Mouse (Mus musculus): ENCODE results near the gene Gm13287. TPM values are rescaled to one million over a fixed set of nuclear protein-coding genes. Genes with fewer than 3 reads are reported as not detected.

Gene Gm13287
- polyA plus RNA-seq, 1 experiment from 2014 or later = not detected

Other genes with a start within 250 kb of the Gm13287 start
- not detected for gene Ifna15, start 245.0 kb upstream of the Gm13287 start, polyA plus RNA-seq (2014; fragmentation: Illumina TruSeq; extraction: RNeasy Lipid Tissue Mini Kit (QIAGEN cat#74804))
- gene Ifna14, start 231.5 kb upstream of the Gm13287 start, polyA plus RNA-seq (2014; fragmentation: Illumina TruSeq; extraction: RNeasy Lipid Tissue Mini Kit (QIAGEN cat#74804)) = not detected
- not detected for gene Ifna9, start 210.9 kb upstream of the Gm13287 start, polyA plus RNA-seq (2014; fragmentation: Illumina TruSeq; extraction: RNeasy Lipid Tissue Mini Kit (QIAGEN cat#74804))
- not detected for gene Ifna12, start 199.9 kb upstream of the Gm13287 start, polyA plus RNA-seq (2014; fragmentation: Illumina TruSeq; extraction: RNeasy Lipid Tissue Mini Kit (QIAGEN cat#74804))
- gene C87499, start 168.8 kb upstream of the Gm13287 start, polyA plus RNA-seq (2014; fragmentation: Illumina TruSeq; extraction: RNeasy Lipid Tissue Mini Kit (QIAGEN cat#74804)) = 24.0 TPM
- gene Ifna13, start 158.8 kb upstream of the Gm13287 start, polyA plus RNA-seq (2014; fragmentation: Illumina TruSeq; extraction: RNeasy Lipid Tissue Mini Kit (QIAGEN cat#74804)) = not detected
- gene Ifna16, start 126.3 kb upstream of the Gm13287 start, polyA plus RNA-seq (2014; fragmentation: Illumina TruSeq; extraction: RNeasy Lipid Tissue Mini Kit (QIAGEN cat#74804)) = not detected
- gene Ifna2, start 119.3 kb upstream of the Gm13287 start, polyA plus RNA-seq (2014; fragmentation: Illumina TruSeq; extraction: RNeasy Lipid Tissue Mini Kit (QIAGEN cat#74804)) = not detected
- not detected for gene Ifnab, start 111.9 kb upstream of the Gm13287 start, polyA plus RNA-seq (2014; fragmentation: Illumina TruSeq; extraction: RNeasy Lipid Tissue Mini Kit (QIAGEN cat#74804))
- gene Gm26566, start 81.4 kb upstream of the Gm13287 start, polyA plus RNA-seq (2014; fragmentation: Illumina TruSeq; extraction: RNeasy Lipid Tissue Mini Kit (QIAGEN cat#74804)) = not detected
- 236 TPM for gene Klhl9, start 80.8 kb upstream of the Gm13287 start, polyA plus RNA-seq (2014; fragmentation: Illumina TruSeq; extraction: RNeasy Lipid Tissue Mini Kit (QIAGEN cat#74804))
- gene Gm13271, start 48.4 kb upstream of the Gm13287 start, polyA plus RNA-seq (2014; fragmentation: Illumina TruSeq; extraction: RNeasy Lipid Tissue Mini Kit (QIAGEN cat#74804)) = not detected
- not detected for gene Gm13283, start 43.1 kb upstream of the Gm13287 start, polyA plus RNA-seq (2014; fragmentation: Illumina TruSeq; extraction: RNeasy Lipid Tissue Mini Kit (QIAGEN cat#74804))
- gene Gm13290, start 29.4 kb upstream of the Gm13287 start, polyA plus RNA-seq (2014; fragmentation: Illumina TruSeq; extraction: RNeasy Lipid Tissue Mini Kit (QIAGEN cat#74804)) = not detected
- not detected for gene Gm13289, start 26.3 kb upstream of the Gm13287 start, polyA plus RNA-seq (2014; fragmentation: Illumina TruSeq; extraction: RNeasy Lipid Tissue Mini Kit (QIAGEN cat#74804))
- gene Gm13272, start 23.4 kb upstream of the Gm13287 start, polyA plus RNA-seq (2014; fragmentation: Illumina TruSeq; extraction: RNeasy Lipid Tissue Mini Kit (QIAGEN cat#74804)) = not detected
- gene Ifnz, start 21.1 kb upstream of the Gm13287 start, polyA plus RNA-seq (2014; fragmentation: Illumina TruSeq; extraction: RNeasy Lipid Tissue Mini Kit (QIAGEN cat#74804)) = not detected
- not detected for gene Gm13276, start 17.5 kb upstream of the Gm13287 start, polyA plus RNA-seq (2014; fragmentation: Illumina TruSeq; extraction: RNeasy Lipid Tissue Mini Kit (QIAGEN cat#74804))
- not detected for gene Gm13277, start 14.6 kb upstream of the Gm13287 start, polyA plus RNA-seq (2014; fragmentation: Illumina TruSeq; extraction: RNeasy Lipid Tissue Mini Kit (QIAGEN cat#74804))
- not detected for gene Gm13278, start 11.7 kb upstream of the Gm13287 start, polyA plus RNA-seq (2014; fragmentation: Illumina TruSeq; extraction: RNeasy Lipid Tissue Mini Kit (QIAGEN cat#74804))
- gene Gm13275, start 8.8 kb upstream of the Gm13287 start, polyA plus RNA-seq (2014; fragmentation: Illumina TruSeq; extraction: RNeasy Lipid Tissue Mini Kit (QIAGEN cat#74804)) = not detected
- gene Gm13279, start 5.9 kb upstream of the Gm13287 start, polyA plus RNA-seq (2014; fragmentation: Illumina TruSeq; extraction: RNeasy Lipid Tissue Mini Kit (QIAGEN cat#74804)) = not detected
- not detected for gene Gm13285, start 3.6 kb upstream of the Gm13287 start, polyA plus RNA-seq (2014; fragmentation: Illumina TruSeq; extraction: RNeasy Lipid Tissue Mini Kit (QIAGEN cat#74804))
- not detected for gene Gm13288, start 2.3 kb downstream of the Gm13287 start, polyA plus RNA-seq (2014; fragmentation: Illumina TruSeq; extraction: RNeasy Lipid Tissue Mini Kit (QIAGEN cat#74804))
- gene Ifna7, start 13.0 kb downstream of the Gm13287 start, polyA plus RNA-seq (2014; fragmentation: Illumina TruSeq; extraction: RNeasy Lipid Tissue Mini Kit (QIAGEN cat#74804)) = not detected
- not detected for gene Ifna11, start 16.7 kb downstream of the Gm13287 start, polyA plus RNA-seq (2014; fragmentation: Illumina TruSeq; extraction: RNeasy Lipid Tissue Mini Kit (QIAGEN cat#74804))
- not detected for gene Ifna6, start 24.2 kb downstream of the Gm13287 start, polyA plus RNA-seq (2014; fragmentation: Illumina TruSeq; extraction: RNeasy Lipid Tissue Mini Kit (QIAGEN cat#74804))
- gene Ifna5, start 32.3 kb downstream of the Gm13287 start, polyA plus RNA-seq (2014; fragmentation: Illumina TruSeq; extraction: RNeasy Lipid Tissue Mini Kit (QIAGEN cat#74804)) = not detected
- gene Ifna4, start 38.6 kb downstream of the Gm13287 start, polyA plus RNA-seq (2014; fragmentation: Illumina TruSeq; extraction: RNeasy Lipid Tissue Mini Kit (QIAGEN cat#74804)) = not detected
- not detected for gene Ifna1, start 46.8 kb downstream of the Gm13287 start, polyA plus RNA-seq (2014; fragmentation: Illumina TruSeq; extraction: RNeasy Lipid Tissue Mini Kit (QIAGEN cat#74804))
- not detected for gene Ifne, start 76.9 kb downstream of the Gm13287 start, polyA plus RNA-seq (2014; fragmentation: Illumina TruSeq; extraction: RNeasy Lipid Tissue Mini Kit (QIAGEN cat#74804))

All from ovary, adult 10 weeks (tissue).